In genomic region chr10:24448001-24448561, GRCm38 (mm10) we compare ENCODE assay signal across 9 mouse cellular contexts.
DNase-seq lines count a peak whose midpoint lies in the region; ATAC-seq and TF ChIP-seq lines count a peak whose summit lies in the region.
"Had no signal": no experiment of that assay in that cellular context is flagged by ENCODE, and none has a peak within 500 bp of the region (broad histone marks: within the 10 kb centered on the region; RNA-seq: fewer than 3 reads in every experiment).

No protein-coding gene starts in this region.

- H3K79me2 ChIP-seq in liver, adult 2 months (ENCODE audit: control insufficient read depth, insufficient read depth, low read length), result no peaks in the 10 kb centered on the region

- no peaks in the 10 kb centered on the region for H3K9me3 ChIP-seq in liver, postnatal 0 days (ENCODE audit: low read length)
- no peaks in the 10 kb centered on the region for H3K9me3 ChIP-seq in kidney, embryonic 14.5 days (ENCODE audit: control insufficient read depth, low read length)
- no peaks in the 10 kb centered on the region for H3K9me3 ChIP-seq in hindbrain, embryonic 12.5 days (replicated peaks)

- peak; percentile 34 for DNase-seq in liver, adult 2 months (ENCODE audit: extremely low read depth, low read depth, low spot score)
- no peak for DNase-seq in liver, postnatal 0 days
- DNase-seq in heart, adult 8-10 months (ENCODE audit: low spot score), result peak; percentile 72
- peak; percentile 39 for DNase-seq in skeletal muscle tissue, adult 2 months (ENCODE audit: low read depth, low spot score)
- DNase-seq in spleen, postnatal 10 days (ENCODE audit: low spot score in 2 of 2), result no peak
- DNase-seq in layer of hippocampus, adult 9-10 months (ENCODE audit: low spot score), result no peak

- H3K4me1 ChIP-seq in liver, adult 2 months (ENCODE audit: control insufficient read depth, insufficient read depth, low read length), result no peaks in the 10 kb centered on the region
- H3K4me1 ChIP-seq in liver, postnatal 0 days (ENCODE audit: insufficient read depth), result no peaks in the 10 kb centered on the region
- H3K4me1 ChIP-seq in kidney, embryonic 14.5 days (ENCODE audit: control insufficient read depth, insufficient read depth, low read length), result no peaks in the 10 kb centered on the region
- no peaks in the 10 kb centered on the region for H3K4me1 ChIP-seq in hindbrain, embryonic 12.5 days

- TF ChIP-seq EP300 in liver, postnatal 0 days (IDR thresholded peaks at IDR 0.05; ENCODE audit: low read depth), result no peak

- H3K27ac ChIP-seq in liver, adult 2 months (replicated peaks; ENCODE audit: insufficient read depth, low read depth, low read length), result peak overlapping the region; percentile 5; the same call in 1 of the 2 replicates
- no peak overlapping the region for H3K27ac ChIP-seq in liver, postnatal 0 days (ENCODE audit: low read depth)
- H3K27ac ChIP-seq in kidney, embryonic 14.5 days (ENCODE audit: low read depth, low read length), result peak overlapping the region; percentile 66; the same call in 1 of the 2 replicates
- no peak overlapping the region for H3K27ac ChIP-seq in hindbrain, embryonic 12.5 days
- H3K27ac ChIP-seq: liver, embryonic 14.5 days had no signal

- no peak for ATAC-seq in liver, postnatal 0 days
- no peak for ATAC-seq in kidney, embryonic 14.5 days (ENCODE audit: low FRiP score, low TSS enrichment)
- no peak for ATAC-seq in hindbrain, embryonic 12.5 days (ENCODE audit: low FRiP score)

- H3K36me3 ChIP-seq in liver, adult 2 months (ENCODE audit: control insufficient read depth, insufficient read depth, low read length), result no peaks in the 10 kb centered on the region
- no peaks in the 10 kb centered on the region for H3K36me3 ChIP-seq in liver, postnatal 0 days (replicated peaks; ENCODE audit: insufficient read depth, low read length)
- no peaks in the 10 kb centered on the region for H3K36me3 ChIP-seq in kidney, embryonic 14.5 days (ENCODE audit: control insufficient read depth, insufficient read depth, low read length)
- H3K36me3 ChIP-seq in hindbrain, embryonic 12.5 days, result no peaks in the 10 kb centered on the region

- no peak for TF ChIP-seq POLR2A in liver, adult 2 months (IDR thresholded peaks at IDR 0.05; ENCODE audit: extremely low read depth, insufficient read depth, low read length)

- WGBS in liver, adult 2 months, result 74% methylated on average over 9 of the region's 9 CpGs
- WGBS in liver, postnatal 0 days (ENCODE audit: insufficient replicate concordance), result 53% methylated on average over 9 of the region's 9 CpGs
- WGBS in kidney, embryonic 14.5 days, result 57% methylated on average over 9 of the region's 9 CpGs
- 78% methylated on average over 9 of the region's 9 CpGs for WGBS in hindbrain, embryonic 12.5 days

- no peak overlapping the region for H3K4me3 ChIP-seq in liver, adult 2 months (ENCODE audit: insufficient read depth, low read depth, low read length)
- H3K4me3 ChIP-seq in liver, postnatal 0 days (ENCODE audit: low read depth, low read length), result no peak overlapping the region
- H3K4me3 ChIP-seq in kidney, embryonic 14.5 days (ENCODE audit: low read length), result no peak overlapping the region
- H3K4me3 ChIP-seq in hindbrain, embryonic 12.5 days, result no peak overlapping the region

- no peaks in the 10 kb centered on the region for H3K27me3 ChIP-seq in liver, adult 2 months (ENCODE audit: control insufficient read depth, insufficient read depth, low read length)
- no peaks in the 10 kb centered on the region for H3K27me3 ChIP-seq in liver, postnatal 0 days (ENCODE audit: insufficient read depth, low read length)
- H3K27me3 ChIP-seq in kidney, embryonic 14.5 days (ENCODE audit: control insufficient read depth, insufficient read depth, low read length), result no peaks in the 10 kb centered on the region
- no peaks in the 10 kb centered on the region for H3K27me3 ChIP-seq in hindbrain, embryonic 12.5 days

- H3K4me2 ChIP-seq in liver, postnatal 0 days (ENCODE audit: low read depth, low read length), result no peak overlapping the region
- no peak overlapping the region for H3K4me2 ChIP-seq in kidney, embryonic 14.5 days (replicated peaks; ENCODE audit: low read depth, low read length)
- H3K4me2 ChIP-seq in hindbrain, embryonic 12.5 days (replicated peaks), result no peak overlapping the region

- H3K9ac ChIP-seq in liver, adult 2 months (ENCODE audit: low read depth, low read length), result no peak overlapping the region
- no peak overlapping the region for H3K9ac ChIP-seq in liver, postnatal 0 days (replicated peaks)
- no peak overlapping the region for H3K9ac ChIP-seq in kidney, embryonic 14.5 days (ENCODE audit: low read depth, low read length)
- H3K9ac ChIP-seq in hindbrain, embryonic 12.5 days, result no peak overlapping the region
- H3K9ac ChIP-seq: liver, embryonic 14.5 days had no signal

- no peak for TF ChIP-seq CTCF in liver, adult 2 months (IDR thresholded peaks at IDR 0.05; ENCODE audit: low read depth, low read length)
- TF ChIP-seq CTCF in liver, postnatal 0 days (IDR thresholded peaks at IDR 0.05; ENCODE audit: low read depth), result no peak

Comparison
In these comparisons a context has a peak if more than half of its experiments do, and no peak if none do; other contexts are left out.
1. DNase-seq: peak in liver, adult 2 months (single experiment), heart, adult 8-10 months (single experiment) and skeletal muscle tissue, adult 2 months (single experiment); none in liver, postnatal 0 days (single experiment), spleen, postnatal 10 days (0 of 2) and layer of hippocampus, adult 9-10 months (single experiment).
2. H3K27ac ChIP-seq: peak in liver, adult 2 months (single experiment) and kidney, embryonic 14.5 days (single experiment); none in liver, postnatal 0 days (single experiment) and hindbrain, embryonic 12.5 days (single experiment).